Mouse (Mus musculus): Measurements from ENCODE around the gene Mymx. TPM values are rescaled to one million over a fixed set of nuclear protein-coding genes. Genes with fewer than 3 reads are reported as not detected.
"Not testable (repeated sequence)": the region's sequence is repeated elsewhere in the genome, so short reads cannot be mapped to it uniquely, and the experiment has no call there.

Mymx gene
- polyA plus RNA-seq, 1 experiment from 2014 or later: 0.39 TPM

- peak overlapping the region; percentile 42; the same call in 1 of the 2 replicates for H3K4me3 ChIP-seq (ENCODE audit: low read length)
- no peaks in the 10 kb centered on the region for H3K36me3 ChIP-seq (ENCODE audit: control insufficient read depth, insufficient read depth, low read length)
- peak overlapping the region; percentile 81 for H3K4me2 ChIP-seq (ENCODE audit: low read depth, low read length)
- peak overlapping the region; percentile 85 for H3K27ac ChIP-seq (ENCODE audit: low read length)
- 37% methylated on average over 13 of the region's 13 CpGs for WGBS
- no peaks in the 10 kb centered on the region for H3K27me3 ChIP-seq (ENCODE audit: control insufficient read depth, insufficient read depth, low read depth, low read length)
- peak; percentile 85 for ATAC-seq (ENCODE audit: low read depth)
- peaks cover 31% of the 10 kb centered on the region for H3K4me1 ChIP-seq (replicated peaks; ENCODE audit: control insufficient read depth, insufficient read depth, low read length)
- H3K9me3 ChIP-seq (ENCODE audit: control insufficient read depth, low read length): no peaks in the 10 kb centered on the region
- peak overlapping the region; percentile 66; the same call in 1 of the 2 replicates for H3K9ac ChIP-seq (ENCODE audit: low read length)
These were observed 27.3 kb upstream of the Mymx start for GRCm38 (mm10) chr17:45628885-45629855.

GRCm38 (mm10) chr17:45628160-45628559 lies 26.3 kb upstream of the Mymx start:
- Histone ChIP-seq H3K9me3 (ENCODE audit: control insufficient read depth, low read length) (no peaks in the 10 kb centered on the region), H3K4me1 (replicated peaks; ENCODE audit: control insufficient read depth, insufficient read depth, low read length) (peaks cover 31% of the 10 kb centered on the region), H3K36me3 (ENCODE audit: control insufficient read depth, insufficient read depth, low read length) (no peaks in the 10 kb centered on the region), H3K4me2 (ENCODE audit: low read depth, low read length) (no peak overlapping the region), H3K27ac (ENCODE audit: low read length) (peak overlapping the region; percentile 15; the same call in 1 of the 2 replicates), H3K4me3 (ENCODE audit: low read length) (no peak overlapping the region), H3K27me3 (ENCODE audit: control insufficient read depth, insufficient read depth, low read depth, low read length) (no peaks in the 10 kb centered on the region), H3K9ac (ENCODE audit: low read length) (no peak overlapping the region)
- peak; percentile 12; the same call in 1 of the 2 replicates for ATAC-seq (ENCODE audit: low read depth)
- 44% methylated on average over 3 of the region's 3 CpGs for WGBS

GRCm38 (mm10) chr17:45626577-45627134 lies 24.8 kb upstream of the Mymx start:
- WGBS: 22% methylated on average over 15 of the region's 15 CpGs
- no peaks in the 10 kb centered on the region for H3K9me3 ChIP-seq (ENCODE audit: control insufficient read depth, low read length)
- H3K4me3 ChIP-seq (ENCODE audit: low read length): no peak overlapping the region
- H3K36me3 ChIP-seq (ENCODE audit: control insufficient read depth, insufficient read depth, low read length): no peaks in the 10 kb centered on the region
- H3K9ac ChIP-seq (ENCODE audit: low read length): 0 out of 2 replicates have a peak overlapping the region, but pooled peaks have one; percentile 25
- ATAC-seq (ENCODE audit: low read depth): 0 out of 2 replicates have a peak, but pooled peaks have one; percentile 19
- peak overlapping the region; percentile 31; the same call in 1 of the 2 replicates for H3K4me2 ChIP-seq (ENCODE audit: low read depth, low read length)
- H3K27me3 ChIP-seq (ENCODE audit: control insufficient read depth, insufficient read depth, low read depth, low read length): no peaks in the 10 kb centered on the region
- no peak overlapping the region for H3K27ac ChIP-seq (ENCODE audit: low read length)
- H3K4me1 ChIP-seq (replicated peaks; ENCODE audit: control insufficient read depth, insufficient read depth, low read length): peaks cover 31% of the 10 kb centered on the region

DNA sequence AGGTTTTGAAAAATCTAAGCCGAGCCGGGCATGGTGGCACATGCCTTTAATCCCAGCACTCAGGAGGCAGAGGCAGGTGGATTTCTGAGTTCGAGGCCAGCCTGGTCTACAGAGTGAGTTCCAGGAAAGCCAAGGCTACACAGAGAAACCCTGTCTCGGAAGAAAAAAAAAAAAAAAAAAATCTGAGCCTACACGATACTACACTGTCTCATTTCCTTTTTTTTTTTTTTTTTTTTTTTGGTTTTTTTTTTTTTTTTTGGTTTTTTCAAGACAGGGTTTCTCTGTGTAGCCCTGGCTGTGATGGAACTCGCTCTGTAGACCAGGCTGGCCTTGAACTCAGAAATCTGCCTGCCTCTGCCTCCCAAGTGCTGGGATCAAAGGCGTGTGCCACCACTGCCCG lies 21.5 kb upstream of the Mymx start:
- not testable (repeated sequence) for H3K27ac ChIP-seq (ENCODE audit: low read length); H3K9me3 ChIP-seq (ENCODE audit: control insufficient read depth, low read length); H3K36me3 ChIP-seq (ENCODE audit: control insufficient read depth, insufficient read depth, low read length)

GRCm38 (mm10) chr17:45619386-45620256 lies 17.7 kb upstream of the Mymx start:
- WGBS: 15% methylated on average over 20 of the region's 20 CpGs
- peak; percentile 72; the same call in 1 of the 2 replicates for ATAC-seq (ENCODE audit: low read depth)

More for the DNA sequence above, 21.5 kb upstream of the Mymx start:
- not testable (repeated sequence) for ATAC-seq (ENCODE audit: low read depth); H3K4me2 ChIP-seq (ENCODE audit: low read depth, low read length); H3K27me3 ChIP-seq (ENCODE audit: control insufficient read depth, insufficient read depth, low read depth, low read length); H3K9ac ChIP-seq (ENCODE audit: low read length); H3K4me3 ChIP-seq (ENCODE audit: low read length)
- 86% methylated on average over 8 of the region's 8 CpGs for WGBS
- H3K4me1 ChIP-seq (replicated peaks; ENCODE audit: control insufficient read depth, insufficient read depth, low read length): peaks cover 28% of the 10 kb centered on the region

GRCm38 (mm10) chr17:45618941-45619385 lies 17.1 kb upstream of the Mymx start:
- no peaks in the 10 kb centered on the region for H3K36me3 ChIP-seq (ENCODE audit: control insufficient read depth, insufficient read depth, low read length)
- H3K9ac ChIP-seq (ENCODE audit: low read length): peak overlapping the region; percentile 46
- 21% methylated on average over 8 of the region's 8 CpGs for WGBS
- peak; percentile 82 for ATAC-seq (ENCODE audit: low read depth)
- no peaks in the 10 kb centered on the region for H3K9me3 ChIP-seq (ENCODE audit: control insufficient read depth, low read length)
- H3K4me1 ChIP-seq (replicated peaks; ENCODE audit: control insufficient read depth, insufficient read depth, low read length): peaks cover 10% of the 10 kb centered on the region; the same call in 1 of the 2 replicates
- peak overlapping the region; percentile 83 for H3K27ac ChIP-seq (ENCODE audit: low read length)
- no peaks in the 10 kb centered on the region for H3K27me3 ChIP-seq (ENCODE audit: control insufficient read depth, insufficient read depth, low read depth, low read length)
- peak overlapping the region; percentile 29 for H3K4me2 ChIP-seq (ENCODE audit: low read depth, low read length)
- H3K4me3 ChIP-seq (ENCODE audit: low read length): peak overlapping the region; percentile 29

More at GRCm38 (mm10) chr17:45619386-45620256, 17.7 kb upstream of the Mymx start:
- Histone ChIP-seq H3K4me3 (ENCODE audit: low read length) (peak overlapping the region; percentile 29), H3K4me2 (ENCODE audit: low read depth, low read length) (peak overlapping the region; percentile 29), H3K9me3 (ENCODE audit: control insufficient read depth, low read length) (no peaks in the 10 kb centered on the region), H3K27me3 (ENCODE audit: control insufficient read depth, insufficient read depth, low read depth, low read length) (no peaks in the 10 kb centered on the region), H3K9ac (ENCODE audit: low read length) (peak overlapping the region; percentile 46), H3K27ac (ENCODE audit: low read length) (peak overlapping the region; percentile 83), H3K36me3 (ENCODE audit: control insufficient read depth, insufficient read depth, low read length) (no peaks in the 10 kb centered on the region), H3K4me1 (replicated peaks; ENCODE audit: control insufficient read depth, insufficient read depth, low read length) (peaks cover 10% of the 10 kb centered on the region; the same call in 1 of the 2 replicates)

DNA sequence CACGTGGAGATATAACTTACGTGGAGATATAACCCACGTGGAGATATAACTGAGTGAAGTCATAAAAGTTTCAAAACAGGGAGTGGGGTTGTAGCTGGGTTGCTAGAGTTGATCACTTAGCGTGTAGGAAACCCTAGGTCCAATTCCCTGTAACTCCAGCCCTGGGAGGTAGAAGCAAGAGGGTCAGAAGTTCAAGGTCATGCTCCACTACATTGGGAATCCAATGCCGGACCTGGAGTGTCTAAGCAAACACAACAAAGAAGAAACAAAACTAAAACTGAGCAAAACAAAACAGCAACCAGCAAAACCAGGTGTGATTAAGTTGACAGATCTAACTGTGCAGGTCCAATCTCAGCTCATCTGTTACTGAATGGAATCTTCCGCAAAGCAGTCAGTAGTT lies 15.8 kb upstream of the Mymx start:
- 86% methylated on average over 6 of the region's 6 CpGs for WGBS
- H3K27ac ChIP-seq (ENCODE audit: low read length): no peak overlapping the region
- H3K9me3 ChIP-seq (ENCODE audit: control insufficient read depth, low read length): no peaks in the 10 kb centered on the region
- H3K4me2 ChIP-seq (ENCODE audit: low read depth, low read length): no peak overlapping the region
- no peak overlapping the region for H3K4me3 ChIP-seq (ENCODE audit: low read length)
- no peaks in the 10 kb centered on the region for H3K27me3 ChIP-seq (ENCODE audit: control insufficient read depth, insufficient read depth, low read depth, low read length)
- H3K9ac ChIP-seq (ENCODE audit: low read length): no peak overlapping the region
- H3K36me3 ChIP-seq (ENCODE audit: control insufficient read depth, insufficient read depth, low read length): no peaks in the 10 kb centered on the region
- no peak for ATAC-seq (ENCODE audit: low read depth)
- peaks cover 10% of the 10 kb centered on the region; the same call in 1 of the 2 replicates for H3K4me1 ChIP-seq (replicated peaks; ENCODE audit: control insufficient read depth, insufficient read depth, low read length)

DNA sequence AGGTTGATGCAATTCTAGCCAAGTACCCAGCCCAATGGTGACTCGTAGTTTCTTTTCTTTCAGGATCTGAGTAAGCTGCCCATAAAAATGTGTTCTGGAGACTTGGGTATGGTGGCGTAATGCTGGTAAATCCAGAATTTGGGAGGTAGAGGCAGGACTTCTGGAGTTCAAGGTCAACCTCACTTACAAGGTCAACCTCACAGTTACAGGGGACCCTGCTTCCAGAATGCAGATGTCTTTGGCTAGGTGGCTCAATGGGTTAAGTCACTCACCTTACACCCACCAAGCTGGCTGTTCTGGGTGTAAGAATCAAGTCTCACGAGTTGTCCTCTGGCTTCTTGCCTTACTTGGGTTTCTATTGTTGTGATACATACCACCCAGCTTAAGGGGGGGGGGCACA lies 14.8 kb upstream of the Mymx start:
- Histone ChIP-seq H3K27me3 (ENCODE audit: control insufficient read depth, insufficient read depth, low read depth, low read length) (no peaks in the 10 kb centered on the region), H3K9ac (ENCODE audit: low read length) (no peak overlapping the region), H3K36me3 (ENCODE audit: control insufficient read depth, insufficient read depth, low read length) (no peaks in the 10 kb centered on the region), H3K9me3 (ENCODE audit: control insufficient read depth, low read length) (no peaks in the 10 kb centered on the region), H3K4me1 (replicated peaks; ENCODE audit: control insufficient read depth, insufficient read depth, low read length) (peaks cover 10% of the 10 kb centered on the region; the same call in 1 of the 2 replicates), H3K27ac (ENCODE audit: low read length) (no peak overlapping the region), H3K4me2 (ENCODE audit: low read depth, low read length) (no peak overlapping the region), H3K4me3 (ENCODE audit: low read length) (no peak overlapping the region)
- no peak for ATAC-seq (ENCODE audit: low read depth)
- WGBS: 78% methylated on average over 3 of the region's 3 CpGs
